Mouse (Mus musculus): Measurements from ENCODE around the gene Ccdc183. TPM values are rescaled to one million over a fixed set of nuclear protein-coding genes. Genes with fewer than 3 reads are reported as not detected.

Ccdc183 gene
- total RNA-seq, 2 experiments from 2014 or later: not detected

GRCm38 (mm10) chr2:25608671-25609070, 8.8 kb downstream of the Ccdc183 start:
- intact Hi-C loops (cut with DNase I): no loop called here
- DNase-seq: no peak

GRCm38 (mm10) chr2:25607761-25608622, 9.5 kb downstream of the Ccdc183 start, which contains the start of gene Rabl6:
Gene Rabl6, minus strand, starts transcription at chr2:25608521.
- DNase-seq: peak; percentile 90
- intact Hi-C loops (cut with DNase I): no loop called here

- DNase-seq: no peak
- intact Hi-C loops (cut with DNase I): no loop called here
These were observed 15.0 kb downstream of the Ccdc183 start for GRCm38 (mm10) chr2:25602526-25602925.

GRCm38 (mm10) chr2:25600037-25600436, 17.4 kb downstream of the Ccdc183 start:
- intact Hi-C loops (cut with DNase I): no loop called here
- no peak for DNase-seq

- intact Hi-C loops (cut with DNase I): no loop called here
- DNase-seq: no peak
These were observed 18.7 kb downstream of the Ccdc183 start for GRCm38 (mm10) chr2:25598749-25599148.

GRCm38 (mm10) chr2:25596765-25597510, 20.5 kb downstream of the Ccdc183 start:
- intact Hi-C loops (cut with DNase I): no loop called here

GRCm38 (mm10) chr2:25591863-25592262, 25.6 kb downstream of the Ccdc183 start:
- intact Hi-C loops (cut with DNase I): no loop called here
- DNase-seq: peak; percentile 32

More at GRCm38 (mm10) chr2:25596765-25597510, 20.5 kb downstream of the Ccdc183 start:
- DNase-seq: no peak

- intact Hi-C loops (cut with DNase I): no loop called here
- no peak for DNase-seq
These were observed 29.1 kb downstream of the Ccdc183 start for GRCm38 (mm10) chr2:25588227-25588907.

GRCm38 (mm10) chr2:25587290-25587689, 30.2 kb downstream of the Ccdc183 start:
- DNase-seq: no peak
- intact Hi-C loops (cut with DNase I): no loop called here

- intact Hi-C loops (cut with DNase I): no loop called here
- DNase-seq: no peak
These were observed 31.9 kb downstream of the Ccdc183 start for GRCm38 (mm10) chr2:25585601-25586000.

GRCm38 (mm10) chr2:25584856-25585255, 32.6 kb downstream of the Ccdc183 start:
- DNase-seq: no peak

GRCm38 (mm10) chr2:25584152-25584551, 33.3 kb downstream of the Ccdc183 start:
- intact Hi-C loops (cut with DNase I): no loop called here
- no peak for DNase-seq

More at GRCm38 (mm10) chr2:25584856-25585255, 32.6 kb downstream of the Ccdc183 start:
- intact Hi-C loops (cut with DNase I): no loop called here

GRCm38 (mm10) chr2:25583571-25583970, 33.9 kb downstream of the Ccdc183 start:
- peak; percentile 34 for DNase-seq
- intact Hi-C loops (cut with DNase I): no loop called here

- DNase-seq: peak; percentile 25
- intact Hi-C loops (cut with DNase I): no loop called here
These were observed 34.4 kb downstream of the Ccdc183 start for GRCm38 (mm10) chr2:25583120-25583481.

- intact Hi-C loops (cut with DNase I): no loop called here
- DNase-seq: peak; percentile 69
These were observed 34.9 kb downstream of the Ccdc183 start for GRCm38 (mm10) chr2:25582466-25583119.

- peak; percentile 90 for DNase-seq
- intact Hi-C loops (cut with DNase I): no loop called here
These were observed 35.6 kb downstream of the Ccdc183 start for GRCm38 (mm10) chr2:25581901-25582301.

GRCm38 (mm10) chr2:25581294-25581864, 36.1 kb downstream of the Ccdc183 start, which contains the start of gene Ajm1:
Gene Ajm1, minus strand, starts transcription at chr2:25581757.
- peak; percentile 67 for DNase-seq
- intact Hi-C loops (cut with DNase I): no loop called here

- intact Hi-C loops (cut with DNase I): no loop called here
- peak; percentile 24 for DNase-seq
These were observed 36.8 kb downstream of the Ccdc183 start for GRCm38 (mm10) chr2:25580621-25581101.

- intact Hi-C loops (cut with DNase I): no loop called here
- DNase-seq: peak; percentile 55
These were observed 37.6 kb downstream of the Ccdc183 start for GRCm38 (mm10) chr2:25579737-25580460.
